In genomic region chr17:28531946-28532345, GRCm38 (mm10) we compare ENCODE assay signal across 12 mouse cellular contexts. TPM values are rescaled to one million over a fixed set of nuclear protein-coding genes. Genes with fewer than 3 reads are reported as not detected.
A peak's percentile ranks its signal among the peaks of the same experiment; 100 is the strongest.
DNase-seq lines count a peak whose midpoint lies in the region; ATAC-seq lines count a peak whose summit lies in the region.
"Had no signal": no experiment of that assay in that cellular context is flagged by ENCODE, and none has a peak within 500 bp of the region (broad histone marks: within the 10 kb centered on the region; RNA-seq: fewer than 3 reads in every experiment).

No protein-coding gene starts in this region.

- WGBS in forebrain, embryonic 11.5 days: 13% methylated on average over 18 of the region's 18 CpGs
- WGBS in forebrain, embryonic 14.5 days: 11% methylated on average over 18 of the region's 18 CpGs
- WGBS in embryonic facial prominence, embryonic 15.5 days: 15% methylated on average over 18 of the region's 18 CpGs

- H3K4me1 ChIP-seq in forebrain, embryonic 11.5 days (replicated peaks; ENCODE audit: control insufficient read depth, insufficient read depth, low read length): no peaks in the 10 kb centered on the region
- no peaks in the 10 kb centered on the region for H3K4me1 ChIP-seq in forebrain, embryonic 14.5 days (ENCODE audit: control insufficient read depth, insufficient read depth, low read length)
- peaks cover 13% of the 10 kb centered on the region for H3K4me1 ChIP-seq in embryonic facial prominence, embryonic 15.5 days

- H3K9me3 ChIP-seq in forebrain, embryonic 11.5 days (ENCODE audit: control insufficient read depth, low read length): no peaks in the 10 kb centered on the region
- no peaks in the 10 kb centered on the region for H3K9me3 ChIP-seq in forebrain, embryonic 14.5 days (replicated peaks; ENCODE audit: control insufficient read depth, low read length)
- no peaks in the 10 kb centered on the region for H3K9me3 ChIP-seq in embryonic facial prominence, embryonic 15.5 days (replicated peaks)

- H3K9ac ChIP-seq in forebrain, embryonic 11.5 days (ENCODE audit: low read length): no peak overlapping the region
- no peak overlapping the region for H3K9ac ChIP-seq in forebrain, embryonic 14.5 days (ENCODE audit: low read length)
- H3K9ac ChIP-seq in embryonic facial prominence, embryonic 15.5 days: no peak overlapping the region

- peak overlapping the region; percentile 13; the same call in 1 of the 2 replicates for H3K4me2 ChIP-seq in forebrain, embryonic 11.5 days (ENCODE audit: low read depth, low read length, severe bottlenecking)
- no peak overlapping the region for H3K4me2 ChIP-seq in forebrain, embryonic 14.5 days (ENCODE audit: low read length)
- 0 out of 2 replicates have a peak overlapping the region, but pooled peaks have one; percentile 24 for H3K4me2 ChIP-seq in embryonic facial prominence, embryonic 15.5 days (replicated peaks)

- peak; percentile 73 for DNase-seq in forebrain, embryonic 11.5 days (ENCODE audit: low spot score)
- DNase-seq in forebrain, embryonic 14.5 days (ENCODE audit: low spot score): no peak
- DNase-seq in 416B (ENCODE audit: low read depth) (peak; percentile 69), liver (peak; percentile 63)
- DNase-seq in cerebellum, postnatal 14 days: no peak
- DNase-seq in gastrocnemius, adult 18-20 months (ENCODE audit: low spot score): no peak
- DNase-seq in thymus, adult 18-20 months: no peak
- DNase-seq: adrenal gland, postnatal 25 days; right cerebral cortex, adult 18-20 months had no signal

- H3K4me3 ChIP-seq in forebrain, embryonic 11.5 days (ENCODE audit: low read depth, low read length): no peak overlapping the region
- H3K4me3 ChIP-seq in forebrain, embryonic 14.5 days (ENCODE audit: low read depth, low read length): no peak overlapping the region
- no peak overlapping the region for H3K4me3 ChIP-seq in embryonic facial prominence, embryonic 15.5 days (replicated peaks)

- H3K36me3 ChIP-seq in forebrain, embryonic 11.5 days (ENCODE audit: control insufficient read depth, insufficient read depth, low read length): no peaks in the 10 kb centered on the region
- no peaks in the 10 kb centered on the region for H3K36me3 ChIP-seq in forebrain, embryonic 14.5 days (ENCODE audit: control insufficient read depth, insufficient read depth, low read length)
- H3K36me3 ChIP-seq in embryonic facial prominence, embryonic 15.5 days: no peaks in the 10 kb centered on the region

- H3K27me3 ChIP-seq in forebrain, embryonic 11.5 days (ENCODE audit: control insufficient read depth, insufficient read depth, low read length): no peaks in the 10 kb centered on the region
- 0 out of 2 replicates have a peak, but pooled peaks cover 4% of the 10 kb centered on the region for H3K27me3 ChIP-seq in forebrain, embryonic 14.5 days (replicated peaks; ENCODE audit: control insufficient read depth, insufficient read depth, low read length)
- H3K27me3 ChIP-seq in embryonic facial prominence, embryonic 15.5 days: no peaks in the 10 kb centered on the region

- H3K27ac ChIP-seq in forebrain, embryonic 11.5 days (ENCODE audit: low read depth, low read length): no peak overlapping the region
- H3K27ac ChIP-seq in forebrain, embryonic 14.5 days (ENCODE audit: low read depth, low read length): no peak overlapping the region
- H3K27ac ChIP-seq in embryonic facial prominence, embryonic 15.5 days (replicated peaks): no peak overlapping the region

- ATAC-seq in forebrain, embryonic 11.5 days (replicated peaks; ENCODE audit: low FRiP score): no peak
- no peak for ATAC-seq in forebrain, embryonic 14.5 days
- ATAC-seq in embryonic facial prominence, embryonic 15.5 days (ENCODE audit: insufficient number of reproducible peaks, low FRiP score, low TSS enrichment, low read depth): no peak

RNA-seq across cellular contexts. Expression of gene Armc12, which starts 1.3 kb away (rescaled TPM):
- not detected in 2 replicates for polyA plus RNA-seq in forebrain, embryonic 11.5 days (2014; fragmentation: Nextera tagmentation; extraction: Ambion mirVana)
- polyA plus RNA-seq in forebrain, embryonic 14.5 days (2014; fragmentation: Nextera tagmentation; extraction: Ambion mirVana): not detected in 2 replicates
- polyA plus RNA-seq in embryonic facial prominence, embryonic 15.5 days (2015; fragmentation: Nextera tagmentation; extraction: Ambion mirVana): not detected in 2 replicates
- total RNA-seq in gastrocnemius, adult 18-20 months (2021): not detected
- total RNA-seq: adrenal gland, postnatal 25 days had no signal
- polyA plus RNA-seq: lung, embryonic 16.5 days; thymus, postnatal 0 days had no signal

RNA-seq across cellular contexts. Expression of gene Fkbp5, which starts 14.6 kb away (rescaled TPM):
- polyA plus RNA-seq in forebrain, embryonic 11.5 days (2014; fragmentation: Nextera tagmentation; extraction: Ambion mirVana): 11.4 and 11.5 TPM in 2 replicates
- polyA plus RNA-seq in forebrain, embryonic 14.5 days (2014; fragmentation: Nextera tagmentation; extraction: Ambion mirVana): 11.7 and 11.9 TPM in 2 replicates
- polyA plus RNA-seq in embryonic facial prominence, embryonic 15.5 days (2015; fragmentation: Nextera tagmentation; extraction: Ambion mirVana): 35.8 and 36.5 TPM in 2 replicates
- 10 to 100 TPM; 54.0 to 92.7 TPM for total RNA-seq in gastrocnemius, adult 18-20 months (2021)

RNA-seq across cellular contexts. Expression of gene Clpsl2, which starts 17.3 kb away (rescaled TPM):
- polyA plus RNA-seq in forebrain, embryonic 11.5 days (2014; fragmentation: Nextera tagmentation; extraction: Ambion mirVana): not detected in 2 replicates
- polyA plus RNA-seq in forebrain, embryonic 14.5 days (2014; fragmentation: Nextera tagmentation; extraction: Ambion mirVana): not detected in 2 replicates
- polyA plus RNA-seq in embryonic facial prominence, embryonic 15.5 days (2015; fragmentation: Nextera tagmentation; extraction: Ambion mirVana): not detected in 2 replicates
- total RNA-seq in gastrocnemius, adult 18-20 months (2021): not detected
- total RNA-seq: adrenal gland, postnatal 25 days had no signal
- polyA plus RNA-seq: lung, embryonic 16.5 days; thymus, postnatal 0 days had no signal

RNA-seq across cellular contexts. Expression of gene Clps, which starts 28.6 kb away (rescaled TPM):
- not detected in 2 replicates for polyA plus RNA-seq in forebrain, embryonic 11.5 days (2014; fragmentation: Nextera tagmentation; extraction: Ambion mirVana)
- not detected in 2 replicates for polyA plus RNA-seq in forebrain, embryonic 14.5 days (2014; fragmentation: Nextera tagmentation; extraction: Ambion mirVana)
- polyA plus RNA-seq in embryonic facial prominence, embryonic 15.5 days (2015; fragmentation: Nextera tagmentation; extraction: Ambion mirVana): not detected in 2 replicates
- total RNA-seq in gastrocnemius, adult 18-20 months (2021): not detected
- total RNA-seq: adrenal gland, postnatal 25 days had no signal

RNA-seq across cellular contexts. Expression of gene Lhfpl5, which starts 43.5 kb away (rescaled TPM):
- 0.84 and 1.5 TPM in 2 replicates for polyA plus RNA-seq in forebrain, embryonic 11.5 days (2014; fragmentation: Nextera tagmentation; extraction: Ambion mirVana)
- polyA plus RNA-seq in forebrain, embryonic 14.5 days (2014; fragmentation: Nextera tagmentation; extraction: Ambion mirVana): 3.9 and 4.5 TPM in 2 replicates
- 0.59 and 0.64 TPM in 2 replicates for polyA plus RNA-seq in embryonic facial prominence, embryonic 15.5 days (2015; fragmentation: Nextera tagmentation; extraction: Ambion mirVana)
- total RNA-seq in gastrocnemius, adult 18-20 months (2021): not detected

Comparison
In these comparisons a context has a peak if more than half of its experiments do, and no peak if none do; other contexts are left out.
1. DNase-seq: peak in forebrain, embryonic 11.5 days (single experiment), 416B (single experiment) and liver (single experiment); none in forebrain, embryonic 14.5 days (single experiment), cerebellum, postnatal 14 days (0 of 2), gastrocnemius, adult 18-20 months (single experiment) and thymus, adult 18-20 months (0 of 2).